Mouse (Mus musculus): Measurements from ENCODE around the gene Dcaf12.

Dcaf12 gene

DNA sequence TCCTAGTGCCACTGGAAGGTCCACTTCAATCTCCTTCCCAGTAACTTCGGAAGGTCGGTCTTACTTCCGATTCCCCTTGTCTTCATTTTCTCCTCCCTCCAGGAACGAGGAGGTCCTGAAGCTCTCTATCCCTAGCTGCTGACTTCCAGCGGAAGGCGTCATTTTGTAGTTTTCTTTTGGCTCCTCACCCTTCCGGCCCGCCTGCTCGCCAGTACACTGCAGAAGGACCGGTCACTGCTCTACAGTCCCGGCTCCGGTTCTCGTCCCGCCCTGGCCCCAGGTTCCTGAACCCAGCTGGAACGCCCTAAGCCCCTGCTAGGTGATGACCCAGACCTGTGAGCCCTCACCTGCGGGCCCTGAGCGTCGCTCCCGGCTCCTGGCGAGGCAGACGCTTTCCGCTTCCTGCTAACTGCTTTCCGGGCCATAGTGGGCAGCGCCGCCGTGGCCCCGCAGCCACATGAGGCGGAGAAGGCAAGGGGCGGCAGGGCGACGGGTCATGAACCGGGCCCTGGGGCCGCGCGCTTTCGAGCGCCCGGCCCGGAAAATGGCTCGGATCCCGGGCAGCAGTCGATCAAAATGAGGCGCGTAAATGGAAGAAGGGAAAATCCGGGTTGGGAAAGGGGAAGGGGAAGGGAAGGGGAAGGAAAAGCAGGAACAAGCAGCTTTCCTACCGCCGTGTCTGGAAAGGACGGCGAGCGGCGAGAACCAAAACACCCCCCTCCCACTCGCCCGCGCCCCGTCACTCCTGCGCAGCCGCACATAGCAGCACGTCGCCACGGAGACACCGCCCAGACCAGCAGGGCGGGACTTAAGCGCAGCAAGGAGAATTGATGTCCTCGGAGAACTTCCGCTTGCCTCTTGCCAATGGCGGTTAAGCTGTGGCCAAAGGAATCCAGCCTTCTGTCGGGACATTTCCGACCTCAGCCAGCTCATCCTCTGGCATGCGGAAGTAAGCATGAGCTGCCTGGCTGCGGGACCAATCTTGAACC is at the start of gene Dcaf12:
Gene Dcaf12 (minus strand): TSS at position 749 of the 989 bp plus-strand sequence.
- DNase-seq = peak; percentile 97 to 98

DNA sequence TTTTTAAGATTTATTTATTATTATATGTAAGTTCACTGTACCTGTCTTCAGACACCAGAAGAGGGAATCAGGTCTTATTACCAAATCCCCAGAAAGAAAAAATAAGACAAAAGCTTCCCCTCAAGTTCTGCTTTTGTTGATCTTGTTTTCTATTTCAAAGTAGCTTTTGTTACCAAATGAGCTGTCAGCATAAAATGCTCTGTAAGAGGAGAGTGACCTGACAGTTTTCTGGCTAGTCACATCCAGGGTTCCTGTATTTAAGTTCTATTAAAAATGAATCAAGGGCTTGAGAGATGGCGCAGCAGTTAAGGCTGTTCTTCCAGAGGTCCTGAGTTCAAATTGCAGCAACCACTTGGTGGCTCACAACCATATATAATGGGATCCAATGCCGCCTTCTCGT is 46.4 kb upstream of the Dcaf12 start:
- DNase-seq = no peak

- DNase-seq = no peak
These were observed 44.7 kb upstream of the Dcaf12 start for GRCm38 (mm10) chr4:41359358-41359757.

DNA sequence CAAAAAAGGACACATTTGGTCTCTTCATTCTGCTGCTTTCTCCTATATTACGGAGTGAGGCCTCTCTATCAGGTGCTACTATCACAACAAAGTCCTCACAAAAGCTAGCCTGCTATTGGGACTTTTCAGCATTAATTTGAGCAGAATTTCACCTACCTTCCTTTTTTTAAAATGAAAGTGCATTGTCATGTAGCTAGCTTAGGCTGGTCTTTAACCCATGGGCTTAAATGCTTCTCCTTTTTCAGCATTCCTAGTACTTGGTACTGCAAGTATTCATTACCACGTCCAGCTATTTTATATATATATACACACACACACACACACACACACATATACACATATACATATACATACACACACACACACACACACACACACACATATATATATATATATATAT is 44.0 kb upstream of the Dcaf12 start:
- DNase-seq = no peak

- DNase-seq = no peak
These were observed 42.5 kb upstream of the Dcaf12 start for GRCm38 (mm10) chr4:41357154-41357553.

DNA sequence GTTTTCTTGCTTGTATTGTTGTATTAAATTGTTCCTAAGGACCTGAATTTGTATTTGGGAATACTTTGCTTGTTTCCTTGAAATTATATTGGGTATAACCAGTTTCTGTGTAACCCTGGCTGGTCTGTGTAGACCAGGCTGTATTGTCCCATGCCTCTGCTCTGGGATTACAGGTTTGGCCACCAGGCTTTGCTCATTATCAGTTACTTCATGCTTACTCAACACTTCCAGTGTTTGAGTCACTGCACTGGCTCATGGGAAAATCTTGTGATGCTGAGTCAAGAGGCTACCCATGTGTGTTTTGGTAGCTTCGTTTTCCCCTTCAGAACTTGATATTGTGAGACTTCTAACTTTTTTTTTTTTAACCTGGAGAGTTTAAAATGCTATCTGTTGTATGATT is 38.6 kb upstream of the Dcaf12 start:
- DNase-seq = no peak

GRCm38 (mm10) chr4:41352758-41353157 is 38.1 kb upstream of the Dcaf12 start:
- no peak for DNase-seq

GRCm38 (mm10) chr4:41349199-41349591 is 34.5 kb upstream of the Dcaf12 start:
- peak; percentile 50 to 71 for DNase-seq

DNA sequence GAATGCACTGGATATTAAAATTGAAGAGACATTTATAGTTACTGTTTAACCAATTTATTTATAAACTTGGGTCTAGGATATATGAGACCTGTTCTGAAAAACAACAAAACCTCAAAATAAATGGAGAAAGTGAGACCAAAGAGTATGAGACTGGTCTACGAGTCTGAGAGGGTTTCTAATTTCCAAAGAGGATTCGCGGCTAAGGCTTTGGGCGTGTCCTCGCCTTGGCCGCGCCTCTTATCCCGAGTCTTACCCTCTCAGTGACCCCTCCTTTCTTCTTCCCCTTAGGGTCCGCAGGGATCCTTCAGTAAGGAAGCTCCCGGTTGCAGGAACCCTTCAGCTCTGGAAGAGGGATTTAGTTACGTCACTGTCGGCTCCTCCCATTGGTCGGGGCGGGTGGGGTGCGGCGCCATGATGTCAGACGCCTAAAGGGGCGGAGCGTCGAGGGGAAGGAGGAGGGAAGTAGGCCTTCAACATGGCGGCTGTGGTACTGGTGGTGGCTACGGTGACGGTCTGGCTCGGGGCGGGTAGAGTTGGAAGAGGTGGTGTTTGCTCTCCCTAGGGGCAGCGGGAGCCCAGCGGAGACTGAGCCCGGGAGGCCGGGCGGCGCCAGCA is 34.0 kb upstream of the Dcaf12 start, which contains the start of gene Ubap1:
Gene Ubap1 (plus strand): TSS at position 413 of the 615 bp plus-strand sequence.
- DNase-seq = peak; percentile 97

DNA sequence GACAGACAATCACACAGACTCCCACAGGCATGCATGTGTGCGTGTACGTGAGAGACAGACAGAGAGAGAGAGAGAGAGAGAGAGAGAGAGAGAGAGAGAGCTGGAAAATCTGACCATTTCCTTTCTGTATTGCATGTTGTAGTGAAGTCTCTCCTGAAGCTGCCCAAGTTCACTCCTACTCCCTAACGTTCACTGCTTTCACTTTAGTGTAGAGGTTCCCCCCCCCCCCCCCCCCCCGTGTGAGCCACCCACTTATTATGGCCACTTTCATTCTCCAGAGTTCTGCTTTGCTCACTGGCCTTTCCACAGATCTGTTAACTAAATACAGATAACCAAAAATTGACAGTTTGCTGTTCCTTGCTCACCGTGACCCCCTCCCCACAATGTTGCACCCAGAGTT is 33.1 kb upstream of the Dcaf12 start:
- no peak for DNase-seq

DNA sequence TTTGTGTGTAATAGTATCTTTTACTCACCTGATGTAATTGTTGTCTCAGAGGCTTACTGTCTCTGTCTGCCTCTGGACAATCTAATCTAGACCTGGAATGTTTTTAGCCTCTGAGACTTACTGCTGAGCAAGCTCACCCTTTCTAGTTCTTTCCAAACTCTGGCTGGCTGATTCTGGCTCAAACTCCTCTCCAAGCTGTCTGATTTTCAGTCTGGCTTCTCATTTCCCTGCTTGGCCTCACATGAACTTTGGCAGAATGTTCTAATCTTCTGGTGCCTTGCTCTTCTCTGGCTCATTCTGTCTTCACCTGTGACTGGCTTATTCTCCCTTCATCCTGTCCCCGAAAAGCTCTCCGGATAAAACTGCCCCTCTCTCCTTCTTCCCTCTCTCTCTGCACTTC is 31.3 kb upstream of the Dcaf12 start:
- DNase-seq = peak; percentile 71 to 86

DNA sequence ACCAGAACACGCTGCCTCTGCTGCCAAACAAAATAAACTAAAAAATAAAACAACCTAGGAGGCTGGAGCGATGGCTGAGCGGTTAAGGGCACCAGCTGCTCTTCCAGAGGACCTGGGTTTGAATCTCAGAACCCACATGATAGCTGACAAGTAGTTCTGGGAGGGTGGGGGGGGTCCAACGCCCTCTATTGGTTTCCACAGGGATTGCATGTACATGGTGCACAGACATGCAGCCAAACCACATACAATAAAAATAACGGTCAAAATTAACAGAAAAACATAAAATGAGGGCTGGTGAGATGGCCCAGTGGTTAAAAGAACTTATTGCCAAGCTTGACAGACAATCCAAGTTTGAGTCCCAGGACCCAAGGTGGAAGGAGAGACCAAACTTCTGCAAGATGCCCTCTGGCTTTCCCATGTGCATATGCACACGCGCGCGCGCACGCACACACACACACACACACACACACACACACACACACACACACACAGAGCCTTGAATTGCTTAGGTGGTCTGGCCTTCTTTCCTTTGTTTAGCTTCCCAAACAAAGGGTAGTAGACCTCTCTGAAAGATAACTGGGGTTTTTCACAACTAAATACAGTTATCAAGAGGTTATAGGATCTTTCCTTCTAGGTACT is 26.3 kb upstream of the Dcaf12 start:
- no peak for DNase-seq

GRCm38 (mm10) chr4:41336546-41336945 is 21.9 kb upstream of the Dcaf12 start:
- no peak for DNase-seq

DNA sequence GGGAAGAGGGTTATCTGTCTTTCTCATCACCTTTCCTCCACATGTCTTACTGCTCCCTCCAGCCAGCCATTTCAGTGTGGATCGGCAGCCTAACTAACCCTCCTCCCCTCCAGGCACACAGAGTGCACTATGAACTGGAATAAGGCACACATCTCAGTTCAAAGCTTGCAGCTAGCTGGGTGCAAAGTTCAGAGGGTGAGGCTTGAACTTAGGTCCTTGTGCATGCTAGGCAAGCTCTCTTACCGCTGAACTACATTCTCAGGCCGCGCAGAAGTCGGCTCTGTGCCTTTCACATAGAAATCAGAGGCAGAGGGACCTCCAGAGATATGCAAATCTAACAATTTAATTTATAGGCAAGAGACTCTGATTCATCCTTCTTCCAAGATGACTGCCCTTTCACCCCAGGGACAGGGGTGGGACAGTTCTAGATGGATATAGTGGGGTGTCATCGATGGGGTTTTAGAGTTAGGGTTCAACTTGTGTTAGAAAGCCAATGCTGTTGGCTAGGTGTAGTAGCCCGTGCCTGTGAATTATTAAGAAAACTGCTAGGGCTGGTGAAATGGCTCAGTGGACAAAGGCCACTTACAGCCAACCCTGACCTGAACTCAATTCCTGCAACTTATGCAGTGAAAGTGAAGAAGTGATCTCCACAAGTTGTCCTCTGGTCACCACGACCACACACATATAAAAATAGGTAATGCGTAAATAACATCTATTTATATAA is 17.2 kb upstream of the Dcaf12 start:
- DNase-seq = peak; percentile 73 to 81

DNA sequence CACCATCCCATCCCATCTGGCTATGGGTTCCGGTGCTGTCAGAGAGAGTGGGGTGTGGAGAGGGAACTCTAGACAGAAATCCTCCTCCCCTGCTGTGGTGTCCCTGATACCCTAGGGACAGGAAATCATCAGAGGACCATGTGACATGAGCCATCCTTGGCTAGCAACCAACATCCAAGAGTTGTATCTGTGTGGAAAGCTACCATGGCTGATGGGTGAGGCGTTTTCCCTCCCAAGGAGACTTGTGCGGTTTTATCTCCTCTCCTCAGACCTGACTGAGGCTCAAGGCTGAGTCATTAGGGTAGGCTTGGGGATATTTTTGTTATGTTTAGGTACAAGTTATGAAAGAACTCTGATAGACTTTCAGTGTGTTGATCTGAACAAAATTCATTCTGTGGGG is 16.4 kb upstream of the Dcaf12 start:
- DNase-seq = peak; percentile 28

DNA sequence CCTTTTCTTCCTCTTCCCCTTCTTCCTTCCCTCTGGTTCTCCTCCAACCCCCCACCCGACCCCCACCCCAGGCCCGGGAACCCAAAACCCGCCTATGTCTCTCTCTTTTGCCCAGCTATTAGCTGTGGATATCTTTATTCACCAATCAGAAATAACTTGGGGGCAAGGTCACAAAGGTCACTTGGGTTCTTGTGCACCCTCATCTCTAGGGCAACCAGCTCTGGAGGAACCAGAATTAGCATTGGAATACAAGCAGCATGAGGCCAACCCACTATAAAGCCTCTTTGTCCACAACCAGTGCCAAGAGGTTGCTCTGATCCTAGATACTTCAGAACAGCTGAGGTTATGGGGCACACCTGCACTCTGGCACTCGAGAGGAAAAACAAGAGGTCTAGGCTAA is 14.8 kb upstream of the Dcaf12 start:
- DNase-seq = no peak

GRCm38 (mm10) chr4:41326876-41327275 is 12.2 kb upstream of the Dcaf12 start:
- no peak for DNase-seq

DNA sequence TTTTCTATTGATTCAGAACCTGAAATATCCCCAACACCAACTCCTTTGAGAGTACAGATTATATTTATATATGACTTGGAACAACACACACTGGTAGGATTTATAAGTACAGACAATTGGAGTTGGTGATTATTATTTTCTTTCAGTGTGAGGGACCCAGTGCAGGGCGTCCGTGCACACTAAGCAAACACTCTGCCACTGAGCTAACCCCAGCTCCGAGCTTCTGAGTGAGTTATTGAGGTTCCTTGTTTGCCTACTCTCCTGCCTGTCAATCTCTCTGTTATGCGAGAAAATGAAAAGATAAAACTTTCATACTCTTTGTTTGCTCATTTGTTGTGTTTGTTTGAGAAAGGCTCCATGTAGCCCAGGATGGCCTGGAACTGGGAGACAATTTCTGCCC is 6.3 kb upstream of the Dcaf12 start:
- no peak for DNase-seq

DNA sequence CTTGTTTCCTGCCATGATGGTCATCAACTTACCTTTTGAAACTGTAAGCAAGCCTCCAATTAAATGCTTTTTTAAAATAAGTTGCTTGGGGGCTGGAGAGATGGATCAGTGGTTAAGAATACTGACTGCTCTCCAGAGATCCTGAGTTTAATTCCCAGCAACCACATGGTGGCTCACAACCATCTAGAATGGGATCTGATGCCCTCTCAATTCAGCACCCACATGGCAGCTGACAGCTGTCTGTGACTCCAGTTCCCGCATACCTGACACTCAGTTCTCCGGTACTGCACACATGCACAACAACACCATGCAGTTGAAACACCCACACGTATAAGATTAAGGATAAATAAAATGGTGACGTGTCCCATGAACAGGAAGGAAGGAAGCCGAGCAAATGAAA is 3.6 kb upstream of the Dcaf12 start:
- peak in 1 of 2 experiments; percentile 24 for DNase-seq

DNA sequence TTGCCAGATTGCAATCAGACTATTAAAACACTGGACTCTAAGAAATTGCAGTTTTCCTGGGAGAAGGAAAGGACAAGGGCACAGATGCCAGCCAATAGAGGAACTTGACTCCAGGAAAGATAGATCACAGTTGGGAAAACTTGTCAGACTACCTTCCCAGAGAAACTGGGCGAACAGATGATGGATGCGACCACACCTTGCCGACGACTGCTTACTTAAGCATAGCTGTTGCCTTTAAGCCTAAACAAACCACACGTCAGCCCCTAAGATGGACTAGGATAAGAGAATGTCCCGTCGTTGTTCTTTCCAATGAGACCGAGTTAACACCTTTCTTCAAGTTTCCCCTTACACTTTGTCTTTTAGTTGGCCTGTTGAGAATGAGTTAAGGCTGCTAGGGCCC is 484 bp upstream of the Dcaf12 start:
- DNase-seq = peak in 1 of 2 experiments; percentile 19

- DNase-seq = peak in 1 of 2 experiments; percentile 15
These were observed 967 bp downstream of the Dcaf12 start for GRCm38 (mm10) chr4:41313722-41314121.

Data from kidney, postnatal 36 days (tissue).